Mouse (Mus musculus) macrophage (primary cell): ENCODE measurements around the gene Rpl19. TPM values are rescaled to one million over a fixed set of nuclear protein-coding genes. Genes with fewer than 3 reads are reported as not detected.
A peak's percentile ranks its signal among the peaks of the same experiment; 100 is the strongest.

Experiments
- H3K27ac ChIP-seq: fragments of 350-480 bp; formaldehyde crosslinking; 2 replicates; pipeline ENCODE4 v1.9.0; 2021
- H3K36me3 ChIP-seq: fragments of 350-480 bp; formaldehyde crosslinking; 2 replicates; pipeline ENCODE4 v1.9.0; 2021; ENCODE audit errors: inconsistent target
- H3K4me3 ChIP-seq: fragments of 350-480 bp; formaldehyde crosslinking; 2 replicates; pipeline ENCODE4 v1.9.0; 2021; ENCODE audit errors: inconsistent target
- H3K79me2 ChIP-seq: fragments of 350-480 bp; formaldehyde crosslinking; 2 replicates; pipeline ENCODE4 v1.9.0; 2021; ENCODE audit errors: inconsistent target
- WGBS: methylation state at CpG from one replicate; pipeline ENCODE4 v1.1.7; 2026; ENCODE audit warnings: inconsistent platforms; ENCODE audit not compliant: missing documents; 5-methylcytosine and 5-hydroxymethylcytosine counted together
- polyA plus RNA-seq: library from polyadenylated mRNA; stranded (reverse); fragments of 250-400 nt; gene quantifications from 3 replicates; pipeline ENCODE4 v1.2.4, GENCODE M21; 2018; ENCODE audit warnings: inconsistent platforms

Gene Rpl19
- polyA plus RNA-seq, 1 experiment from 2014 or later: 2,012 TPM

GRCm38 (mm10) chr11:98022555-98023371 is 3.7 kb upstream of the Rpl19 start, which contains the start of gene Cacnb1:
TSS of gene Cacnb1 (minus strand) at chr11:98023034.
- H3K27ac ChIP-seq: peak within 1 kb of the TSS; percentile 52
- no peaks in the 10 kb centered on the region for H3K36me3 ChIP-seq
- 3% methylated on average over 21 of the region's 52 CpGs for WGBS
- peak within 1 kb of the TSS; percentile 40 for H3K4me3 ChIP-seq
- peaks cover 8% of the 10 kb centered on the region for H3K79me2 ChIP-seq

GRCm38 (mm10) chr11:98024516-98024915 is 2.0 kb upstream of the Rpl19 start:
- Histone ChIP-seq H3K36me3 (peaks cover 8% of the 10 kb centered on the region), H3K4me3 (no peak overlapping the region), H3K27ac (no peak overlapping the region), H3K79me2 (peaks cover 21% of the 10 kb centered on the region)
- WGBS: 83% methylated on average over 3 of the region's 3 CpGs

- Histone ChIP-seq H3K79me2 (peaks cover 21% of the 10 kb centered on the region), H3K36me3 (peaks cover 20% of the 10 kb centered on the region), H3K27ac (peak overlapping the region; percentile 97), H3K4me3 (peak overlapping the region; percentile 97)
- WGBS: 10% methylated on average over 15 of the region's 15 CpGs
These were observed 301 bp upstream of the Rpl19 start for GRCm38 (mm10) chr11:98026248-98026569.

- Histone ChIP-seq H3K36me3 (peaks cover 21% of the 10 kb centered on the region), H3K27ac (peak overlapping the region; percentile 69), H3K4me3 (peak overlapping the region; percentile 97), H3K79me2 (peaks cover 21% of the 10 kb centered on the region)
- WGBS: under 1% methylated on average over 18 of the region's 18 CpGs
These were observed 783 bp downstream of the Rpl19 start for GRCm38 (mm10) chr11:98027297-98027688.

GRCm38 (mm10) chr11:98027785-98028184 is 1.3 kb downstream of the Rpl19 start:
- WGBS: 23% methylated on average over 7 of the region's 7 CpGs
- Histone ChIP-seq H3K27ac (peak overlapping the region; percentile 69), H3K79me2 (peaks cover 21% of the 10 kb centered on the region), H3K4me3 (peak overlapping the region; percentile 97), H3K36me3 (peaks cover 21% of the 10 kb centered on the region)

- H3K36me3 ChIP-seq: peaks cover 21% of the 10 kb centered on the region
- no peak overlapping the region for H3K27ac ChIP-seq
- no peak overlapping the region for H3K4me3 ChIP-seq
- peaks cover 21% of the 10 kb centered on the region for H3K79me2 ChIP-seq
- whole genome bisulfite sequencing: 86% methylated on average over 5 of the region's 5 CpGs
These were observed 4.4 kb downstream of the Rpl19 start for GRCm38 (mm10) chr11:98030701-98031442.

GRCm38 (mm10) chr11:98031443-98031770 is 4.9 kb downstream of the Rpl19 start:
- H3K27ac ChIP-seq: no peak overlapping the region
- peaks cover 21% of the 10 kb centered on the region for H3K36me3 ChIP-seq
- H3K79me2 ChIP-seq: peaks cover 21% of the 10 kb centered on the region
- 16% methylated on average over 4 of the region's 5 CpGs for WGBS
- H3K4me3 ChIP-seq: no peak overlapping the region

GRCm38 (mm10) chr11:98034061-98034460 is 7.6 kb downstream of the Rpl19 start:
- H3K36me3 ChIP-seq: peaks cover 17% of the 10 kb centered on the region
- no peak overlapping the region for H3K27ac ChIP-seq
- WGBS: 81% methylated on average over 5 of the region's 5 CpGs
- H3K79me2 ChIP-seq: peaks cover under 1% of the 10 kb centered on the region
- H3K4me3 ChIP-seq: no peak overlapping the region

GRCm38 (mm10) chr11:98034840-98035239 is 8.3 kb downstream of the Rpl19 start:
- Histone ChIP-seq H3K79me2 (no peaks in the 10 kb centered on the region), H3K27ac (no peak overlapping the region), H3K36me3 (peaks cover 9% of the 10 kb centered on the region; the same call in 1 of the 2 replicates), H3K4me3 (no peak overlapping the region)
- WGBS: 87% methylated on average over 4 of the region's 4 CpGs

GRCm38 (mm10) chr11:98035977-98036377 is 9.5 kb downstream of the Rpl19 start:
- peaks cover 3% of the 10 kb centered on the region; the same call in 1 of the 2 replicates for H3K36me3 ChIP-seq
- no peak overlapping the region for H3K4me3 ChIP-seq
- 3% methylated on average over 24 of the region's 27 CpGs for WGBS
- no peak overlapping the region for H3K27ac ChIP-seq
- no peaks in the 10 kb centered on the region for H3K79me2 ChIP-seq

GRCm38 (mm10) chr11:98037871-98038270 is 11.4 kb downstream of the Rpl19 start:
- Histone ChIP-seq H3K4me3 (no peak overlapping the region), H3K79me2 (no peaks in the 10 kb centered on the region), H3K36me3 (no peaks in the 10 kb centered on the region), H3K27ac (no peak overlapping the region)
- WGBS: 87% methylated on average over 14 of the region's 14 CpGs

- 84% methylated on average over 8 of the region's 8 CpGs for WGBS
- no peaks in the 10 kb centered on the region for H3K36me3 ChIP-seq
- no peak overlapping the region for H3K27ac ChIP-seq
These were observed 14.5 kb downstream of the Rpl19 start for GRCm38 (mm10) chr11:98040975-98041374.

GRCm38 (mm10) chr11:98042741-98043140 is 16.2 kb downstream of the Rpl19 start:
- H3K36me3 ChIP-seq: no peaks in the 10 kb centered on the region
- H3K27ac ChIP-seq: no peak overlapping the region
- 69% methylated on average over 6 of the region's 6 CpGs for WGBS
- no peak overlapping the region for H3K4me3 ChIP-seq
- H3K79me2 ChIP-seq: no peaks in the 10 kb centered on the region

More at GRCm38 (mm10) chr11:98040975-98041374, 14.5 kb downstream of the Rpl19 start:
- H3K4me3 ChIP-seq: no peak overlapping the region
- H3K79me2 ChIP-seq: no peaks in the 10 kb centered on the region

GRCm38 (mm10) chr11:98044074-98044473 is 17.6 kb downstream of the Rpl19 start:
- Histone ChIP-seq H3K4me3 (no peak overlapping the region), H3K36me3 (no peaks in the 10 kb centered on the region), H3K27ac (no peak overlapping the region), H3K79me2 (no peaks in the 10 kb centered on the region)
- WGBS: 75% methylated on average over 5 of the region's 5 CpGs

GRCm38 (mm10) chr11:98045596-98045995 is 19.1 kb downstream of the Rpl19 start:
- H3K27ac ChIP-seq: no peak overlapping the region
- no peaks in the 10 kb centered on the region for H3K36me3 ChIP-seq
- WGBS: 75% methylated on average over 4 of the region's 4 CpGs
- H3K4me3 ChIP-seq: no peak overlapping the region
- H3K79me2 ChIP-seq: no peaks in the 10 kb centered on the region
